Mouse (Mus musculus) intestine, embryonic 15.5 days (tissue): Measurements from ENCODE around the gene Timm10b. TPM values are rescaled to one million over a fixed set of nuclear protein-coding genes. Genes with fewer than 3 reads are reported as not detected.
A peak's percentile ranks its signal among the peaks of the same experiment; 100 is the strongest.

Experiments
- ATAC-seq: fragments of 200-750 bp; cut with Nextera tagmentation; 2 replicates; pipeline ENCODE4 v1.8.0; 2017; ENCODE audit warnings: moderate TSS enrichment, moderate library complexity
- H3K27ac ChIP-seq: fragments of 300-500 bp; sonication (generic); 2 replicates; pipeline ENCODE4 v1.5.1; 2015; ENCODE audit warnings: mild to moderate bottlenecking, inconsistent platforms
- H3K27me3 ChIP-seq: fragments of 300-500 bp; sonication (generic); replicated peaks from 2 replicates; pipeline ENCODE4 v1.6.1; 2015; ENCODE audit warnings: inconsistent platforms
- H3K36me3 ChIP-seq: fragments of 300-500 bp; sonication (generic); 2 replicates; pipeline ENCODE4 v1.6.1; 2015; ENCODE audit warnings: inconsistent platforms
- H3K4me1 ChIP-seq: fragments of 300-500 bp; sonication (generic); replicated peaks from 2 replicates; pipeline ENCODE4 v1.6.1; 2015; ENCODE audit warnings: inconsistent platforms
- H3K4me2 ChIP-seq: fragments of 300-500 bp; sonication (generic); replicated peaks from 2 replicates; pipeline ENCODE4 v1.6.1; 2015; ENCODE audit warnings: mild to moderate bottlenecking, inconsistent platforms
- H3K4me3 ChIP-seq: fragments of 300-500 bp; sonication (generic); replicated peaks from 2 replicates; pipeline ENCODE4 v1.5.1; 2015; ENCODE audit warnings: inconsistent platforms
- H3K9ac ChIP-seq: fragments of 300-500 bp; sonication (generic); 2 replicates; pipeline ENCODE4 v1.6.1; 2015; ENCODE audit warnings: inconsistent platforms
- H3K9me3 ChIP-seq: fragments of 300-500 bp; sonication (generic); 2 replicates; pipeline ENCODE4 v1.6.1; 2016; ENCODE audit warnings: inconsistent platforms
- WGBS: fragments of 180-500 bp; shearing (Covaris S2); methylation state at CpG from one replicate; pipeline ENCODE4 v1.1.7; 2015; 5-methylcytosine and 5-hydroxymethylcytosine counted together
- polyA plus RNA-seq: library from polyadenylated mRNA; unstranded; fragments of >200 nt; fragmentation: Nextera tagmentation; extraction: Ambion mirVana; gene quantifications from 2 replicates; pipeline ENCODE4 v1.2.1, GENCODE M21; 2015

Timm10b gene
- polyA plus RNA-seq, 1 experiment from 2014 or later, result 203 TPM

DNA sequence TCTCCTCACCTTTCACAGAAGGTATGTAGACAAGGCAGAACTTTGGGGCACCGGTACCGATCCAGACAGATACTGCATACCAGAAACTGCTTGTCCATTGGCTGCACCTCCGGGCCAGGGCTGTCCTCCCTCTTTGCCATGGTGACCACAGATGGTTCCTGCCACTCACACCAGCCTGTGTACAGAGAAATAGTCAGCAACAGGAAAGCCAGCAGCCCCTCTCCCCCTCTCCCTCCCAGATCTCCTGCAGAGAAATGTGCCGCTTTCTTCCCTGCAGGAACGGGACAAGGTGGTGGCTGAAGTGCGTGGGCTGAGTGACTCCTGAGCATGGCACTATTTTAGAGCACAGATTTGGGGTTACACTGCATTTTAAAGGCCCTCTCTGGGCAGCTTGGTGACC, 14.5 kb upstream of the Timm10b start:
- H3K27me3 ChIP-seq, result no peaks in the 10 kb centered on the region
- H3K9ac ChIP-seq, result no peak overlapping the region
- no peaks in the 10 kb centered on the region for H3K9me3 ChIP-seq
- H3K4me1 ChIP-seq, result peaks cover 13% of the 10 kb centered on the region; the same call in 1 of the 2 replicates
- no peak overlapping the region for H3K4me3 ChIP-seq
- peaks cover 8% of the 10 kb centered on the region; the same call in 1 of the 2 replicates for H3K36me3 ChIP-seq
- H3K27ac ChIP-seq, result no peak overlapping the region
- ATAC-seq, result no peak
- H3K4me2 ChIP-seq, result no peak overlapping the region
- 80% methylated on average over 6 of the region's 6 CpGs for WGBS

DNA sequence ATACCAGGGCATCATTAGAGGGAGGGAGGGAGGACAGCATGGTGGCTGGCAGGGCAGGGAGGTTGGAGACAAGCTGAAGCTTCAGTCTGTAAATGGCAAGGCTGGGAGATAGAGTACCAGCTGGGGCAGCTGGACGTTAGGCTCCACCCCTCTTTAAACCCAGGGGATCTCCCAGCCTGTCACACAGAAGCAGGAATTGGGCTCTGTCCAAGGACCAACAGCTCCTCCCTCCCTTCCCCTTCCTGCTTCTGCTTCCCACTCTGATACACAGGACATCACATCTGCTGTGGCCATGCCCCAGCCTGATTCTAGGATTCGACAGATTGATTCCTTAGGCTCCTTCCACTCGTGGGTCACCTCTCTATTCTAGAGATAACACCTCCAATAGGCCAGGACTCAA, 11.2 kb upstream of the Timm10b start:
- Histone ChIP-seq H3K36me3 (peaks cover 8% of the 10 kb centered on the region; the same call in 1 of the 2 replicates), H3K27me3 (no peaks in the 10 kb centered on the region), H3K27ac (no peak overlapping the region), H3K4me1 (peaks cover 18% of the 10 kb centered on the region), H3K4me2 (no peak overlapping the region), H3K9me3 (no peaks in the 10 kb centered on the region), H3K9ac (no peak overlapping the region), H3K4me3 (no peak overlapping the region)
- peak; percentile 16; the same call in 1 of the 2 replicates for ATAC-seq
- WGBS, result 18% methylated on average over 3 of the region's 3 CpGs

GRCm38 (mm10) chr7:105632551-105632972, 7.3 kb upstream of the Timm10b start:
- H3K4me3 ChIP-seq, result peak overlapping the region; percentile 89
- ATAC-seq, result no peak; the same call in 1 of the 2 replicates
- H3K4me2 ChIP-seq, result peak overlapping the region; percentile 91
- peaks cover 10% of the 10 kb centered on the region for H3K36me3 ChIP-seq
- H3K27me3 ChIP-seq, result no peaks in the 10 kb centered on the region
- WGBS, result 17% methylated on average over 4 of the region's 4 CpGs
- H3K9me3 ChIP-seq, result no peaks in the 10 kb centered on the region
- H3K27ac ChIP-seq, result no peak overlapping the region
- H3K9ac ChIP-seq, result peak overlapping the region; percentile 78
- peaks cover 18% of the 10 kb centered on the region for H3K4me1 ChIP-seq

DNA sequence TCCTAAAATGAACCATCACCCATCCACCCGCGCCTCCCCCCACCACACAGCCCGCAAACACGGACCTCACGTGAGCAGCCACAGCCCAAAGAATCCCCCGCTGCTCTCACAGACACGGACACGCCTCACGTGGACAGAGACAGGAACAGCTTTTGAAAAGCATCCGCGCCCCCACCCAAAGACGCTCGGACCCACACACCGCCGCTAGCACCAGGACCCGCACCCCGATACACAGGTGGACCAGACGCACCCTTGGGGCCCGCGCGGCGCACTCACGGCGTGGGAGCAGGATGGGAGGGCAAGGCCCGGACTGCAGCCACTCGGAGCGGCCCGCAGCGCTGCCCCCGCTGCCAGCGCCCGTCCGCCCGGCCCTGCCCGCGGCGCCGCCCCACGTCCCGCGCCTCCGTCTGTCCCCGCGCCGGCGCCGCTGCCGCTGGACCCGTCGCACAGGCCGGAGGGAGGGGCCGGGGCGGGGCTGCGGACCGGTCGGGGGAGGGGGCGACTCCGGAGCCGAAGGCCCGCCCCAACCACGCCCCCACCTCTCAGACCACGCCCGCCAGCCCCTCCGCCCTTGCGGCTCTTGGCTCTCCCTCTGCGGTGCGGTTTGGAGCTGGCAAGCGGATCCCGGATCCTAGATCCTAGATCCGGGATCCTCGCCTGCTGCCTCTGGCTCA, 6.6 kb upstream of the Timm10b start, which contains the start of gene Trim3:
TSS of gene Trim3 (minus strand) at position 445 of the 674 bp plus-strand sequence.
- H3K27ac ChIP-seq, result peak within 1 kb of the TSS; percentile 62
- H3K9ac ChIP-seq, result peak within 1 kb of the TSS; percentile 78
- no peaks in the 10 kb centered on the region for H3K9me3 ChIP-seq
- under 1% methylated on average over 51 of the region's 71 CpGs for WGBS
- peak; percentile 95 for ATAC-seq
- H3K4me1 ChIP-seq, result peaks cover 17% of the 10 kb centered on the region
- H3K4me2 ChIP-seq, result peak within 1 kb of the TSS; percentile 91
- H3K4me3 ChIP-seq, result peak within 1 kb of the TSS; percentile 89
- H3K27me3 ChIP-seq, result no peaks in the 10 kb centered on the region
- peaks cover 15% of the 10 kb centered on the region for H3K36me3 ChIP-seq

DNA sequence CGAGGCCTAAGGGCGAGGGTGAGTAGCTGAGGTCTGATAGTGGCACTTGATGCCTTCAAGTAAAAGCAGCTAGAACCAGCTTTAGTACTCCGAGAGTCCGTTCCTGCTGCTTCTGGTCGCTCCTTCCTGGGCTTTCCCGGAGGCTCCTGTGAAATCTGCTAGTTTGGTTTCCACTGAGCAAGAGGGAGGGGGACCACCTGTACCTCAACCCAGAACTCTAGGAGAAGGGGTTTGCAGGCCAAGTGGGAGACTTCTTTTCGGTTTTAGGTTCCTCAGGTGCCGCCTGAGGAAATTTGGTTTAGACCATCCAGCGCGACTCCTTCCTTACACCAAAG, 6.1 kb upstream of the Timm10b start:
- 4% methylated on average over 10 of the region's 10 CpGs for WGBS
- Histone ChIP-seq H3K4me2 (peak overlapping the region; percentile 91), H3K9ac (peak overlapping the region; percentile 78), H3K9me3 (no peaks in the 10 kb centered on the region), H3K4me3 (peak overlapping the region; percentile 89), H3K36me3 (peaks cover 15% of the 10 kb centered on the region), H3K27ac (peak overlapping the region; percentile 60; the same call in 1 of the 2 replicates), H3K27me3 (no peaks in the 10 kb centered on the region), H3K4me1 (peaks cover 15% of the 10 kb centered on the region)
- no peak for ATAC-seq

DNA sequence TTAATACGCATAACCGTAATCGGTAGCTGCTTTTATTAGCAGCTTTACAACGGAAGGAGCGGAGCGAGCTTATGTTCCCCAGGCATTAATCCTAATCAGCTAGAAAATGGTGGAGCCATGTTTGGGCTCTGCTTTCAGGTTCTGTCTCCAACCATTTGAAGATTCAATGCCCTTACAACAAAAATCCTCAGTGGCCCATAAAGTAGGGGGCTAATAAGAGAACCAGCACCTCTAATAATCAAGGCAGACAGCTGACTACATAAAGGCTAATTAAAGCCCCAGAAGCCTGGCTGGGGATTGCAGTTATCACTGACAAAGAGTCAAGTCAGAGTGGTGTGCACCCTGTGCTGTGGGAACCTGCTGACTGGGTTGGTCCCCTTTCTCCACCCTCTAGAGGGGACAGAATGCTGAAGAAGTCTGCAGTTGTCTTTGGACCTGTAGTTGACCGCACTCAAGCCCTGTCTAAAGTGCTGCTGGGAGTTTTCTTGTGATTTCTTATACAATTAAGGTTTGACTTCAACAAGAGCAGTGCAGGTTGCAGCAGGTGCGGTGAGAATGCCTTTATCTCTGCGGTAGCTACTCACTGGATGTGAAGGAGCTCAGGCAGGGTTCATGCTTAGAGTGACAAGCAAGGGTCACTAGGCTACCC, 5.5 kb upstream of the Timm10b start:
- Histone ChIP-seq H3K4me3 (no peak overlapping the region), H3K27me3 (no peaks in the 10 kb centered on the region), H3K4me2 (peak overlapping the region; percentile 91), H3K36me3 (peaks cover 15% of the 10 kb centered on the region), H3K9ac (peak overlapping the region; percentile 78; the same call in 1 of the 2 replicates), H3K9me3 (no peaks in the 10 kb centered on the region), H3K27ac (no peak overlapping the region; the same call in 1 of the 2 replicates), H3K4me1 (peaks cover 15% of the 10 kb centered on the region)
- WGBS, result 46% methylated on average over 9 of the region's 9 CpGs
- ATAC-seq, result no peak

DNA sequence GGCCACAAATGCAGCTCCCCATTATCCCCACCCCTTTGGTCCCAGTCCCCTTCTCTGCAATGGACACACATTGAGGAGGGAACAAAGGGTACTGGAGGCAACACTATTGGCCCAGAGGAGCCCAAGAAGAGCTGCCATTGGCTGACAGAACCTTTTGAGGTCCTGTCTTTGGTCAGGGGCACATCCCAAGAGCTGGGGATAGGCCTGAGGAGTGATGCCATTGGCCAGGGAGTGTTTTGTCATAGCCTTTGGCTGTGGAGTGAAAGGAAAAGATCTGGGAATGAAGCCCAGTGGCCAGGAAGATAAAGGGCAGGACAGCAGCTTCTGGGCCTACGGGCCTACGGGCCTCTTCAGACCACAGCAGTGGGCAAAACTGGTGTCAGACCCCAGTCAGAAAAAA, 4.1 kb upstream of the Timm10b start:
- Histone ChIP-seq H3K9me3 (no peaks in the 10 kb centered on the region), H3K9ac (no peak overlapping the region), H3K4me3 (no peak overlapping the region), H3K4me1 (peaks cover 16% of the 10 kb centered on the region), H3K27me3 (no peaks in the 10 kb centered on the region), H3K4me2 (no peak overlapping the region), H3K36me3 (peaks cover 15% of the 10 kb centered on the region), H3K27ac (no peak overlapping the region)
- no peak for ATAC-seq
- WGBS, result 94% methylated on average over 2 of the region's 2 CpGs

DNA sequence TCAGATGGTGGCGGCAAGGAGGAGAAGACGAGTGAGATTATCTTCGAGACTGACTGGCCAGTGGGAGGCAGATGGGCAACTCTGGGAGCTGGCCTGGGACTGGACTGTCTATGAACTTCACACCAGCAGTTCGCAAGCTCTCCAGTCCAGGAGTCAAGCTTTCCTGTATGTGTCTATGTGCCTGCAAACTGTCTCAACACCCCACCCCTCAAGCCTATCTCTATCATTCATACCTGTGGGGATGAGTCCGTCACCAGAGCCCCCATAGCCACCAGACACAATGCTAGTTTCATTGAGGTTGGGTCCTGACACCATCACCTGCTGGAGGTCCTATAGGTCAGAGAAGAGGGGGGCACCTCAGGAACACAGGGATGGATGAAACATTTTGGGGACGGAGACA, 1.1 kb upstream of the Timm10b start:
- Histone ChIP-seq H3K9ac (no peak overlapping the region), H3K4me1 (peaks cover 19% of the 10 kb centered on the region), H3K27me3 (no peaks in the 10 kb centered on the region), H3K4me2 (peak overlapping the region; percentile 91; the same call in 1 of the 2 replicates), H3K4me3 (no peak overlapping the region), H3K27ac (no peak overlapping the region), H3K9me3 (no peaks in the 10 kb centered on the region), H3K36me3 (peaks cover 15% of the 10 kb centered on the region)
- WGBS, result 90% methylated on average over 6 of the region's 6 CpGs
- ATAC-seq, result no peak

- 69% methylated on average over 9 of the region's 9 CpGs for WGBS
- H3K9me3 ChIP-seq, result no peaks in the 10 kb centered on the region
- H3K27ac ChIP-seq, result no peak overlapping the region
- peak overlapping the region; percentile 70 for H3K4me3 ChIP-seq
- H3K4me1 ChIP-seq, result peaks cover 19% of the 10 kb centered on the region
- peaks cover 15% of the 10 kb centered on the region for H3K36me3 ChIP-seq
- no peaks in the 10 kb centered on the region for H3K27me3 ChIP-seq
- H3K9ac ChIP-seq, result peak overlapping the region; percentile 83
- no peak for ATAC-seq
- peak overlapping the region; percentile 91 for H3K4me2 ChIP-seq
Measured at GRCm38 (mm10) chr7:105639304-105639703, 552 bp upstream of the Timm10b start.

GRCm38 (mm10) chr7:105640233-105640893, 507 bp downstream of the Timm10b start, which contains the start of the genes Arfip2 and Gm45799:
Gene Arfip2 (minus strand): TSS chr7:105640416.
Gene Gm45799 (plus strand): TSS chr7:105640552.
- H3K27me3 ChIP-seq, result no peaks in the 10 kb centered on the region
- peaks cover 19% of the 10 kb centered on the region for H3K4me1 ChIP-seq
- H3K4me2 ChIP-seq, result peak within 1 kb of the TSS; percentile 91
- peak; percentile 97 for ATAC-seq
- peaks cover 15% of the 10 kb centered on the region for H3K36me3 ChIP-seq
- no peaks in the 10 kb centered on the region for H3K9me3 ChIP-seq
- peak within 1 kb of the TSS; percentile 89 for H3K27ac ChIP-seq
- peak within 1 kb of the TSS; percentile 70 for H3K4me3 ChIP-seq
- peak within 1 kb of the TSS; percentile 83 for H3K9ac ChIP-seq
- WGBS, result under 1% methylated on average over 45 of the region's 45 CpGs

DNA sequence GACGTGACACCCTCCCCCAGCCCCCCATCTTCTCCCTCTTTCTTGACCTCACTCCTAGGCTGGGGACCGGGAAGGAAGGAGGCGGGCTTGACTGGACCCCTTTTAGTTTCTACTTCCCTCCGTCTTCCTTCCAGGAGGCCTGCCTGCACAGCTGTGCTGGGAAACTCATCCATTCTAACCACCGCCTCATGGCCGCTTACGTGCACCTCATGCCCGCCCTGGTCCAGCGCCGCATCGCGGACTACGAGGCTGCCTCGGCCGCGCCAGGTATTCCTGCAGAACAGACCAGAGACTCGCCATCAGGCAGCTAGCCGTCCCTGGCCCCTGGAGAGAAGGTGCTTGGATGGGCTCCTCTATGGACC, 1.0 kb downstream of the Timm10b start:
- H3K27ac ChIP-seq, result peak overlapping the region; percentile 89
- peaks cover 19% of the 10 kb centered on the region for H3K4me1 ChIP-seq
- H3K4me2 ChIP-seq, result peak overlapping the region; percentile 91
- peaks cover 11% of the 10 kb centered on the region for H3K36me3 ChIP-seq
- peak; percentile 37 for ATAC-seq
- 0% methylated on average over 18 of the region's 18 CpGs for WGBS
- no peaks in the 10 kb centered on the region for H3K9me3 ChIP-seq
- no peaks in the 10 kb centered on the region for H3K27me3 ChIP-seq
- peak overlapping the region; percentile 70 for H3K4me3 ChIP-seq
- peak overlapping the region; percentile 83 for H3K9ac ChIP-seq

DNA sequence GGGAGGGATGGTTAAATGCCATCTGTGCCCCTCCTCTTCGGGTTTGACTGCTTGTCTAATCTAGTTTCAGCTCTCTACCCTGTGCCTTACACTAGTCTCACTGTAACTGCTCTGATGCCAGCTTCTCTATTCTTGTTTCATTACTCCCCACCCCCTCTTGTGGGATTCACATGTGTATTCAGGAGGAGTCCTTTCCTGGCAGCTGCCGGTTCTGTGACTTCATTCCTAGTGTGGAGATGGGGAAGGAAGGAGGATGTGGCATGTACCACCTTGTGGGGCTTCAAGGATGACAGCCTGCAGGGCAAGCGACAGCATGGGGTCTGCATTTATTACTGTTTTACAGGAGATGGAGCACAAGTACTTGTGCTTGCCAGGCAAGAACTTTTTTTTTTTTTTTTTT, 2.1 kb downstream of the Timm10b start:
- no peaks in the 10 kb centered on the region for H3K9me3 ChIP-seq
- 0 out of 2 replicates have a peak overlapping the region, but pooled peaks have one; percentile 70 for H3K4me3 ChIP-seq
- peaks cover 6% of the 10 kb centered on the region for H3K36me3 ChIP-seq
- no peak overlapping the region for H3K9ac ChIP-seq
- H3K27me3 ChIP-seq, result no peaks in the 10 kb centered on the region
- H3K4me1 ChIP-seq, result peaks cover 19% of the 10 kb centered on the region
- H3K27ac ChIP-seq, result 0 out of 2 replicates have a peak overlapping the region, but pooled peaks have one; percentile 1
- 71% methylated on average over 3 of the region's 3 CpGs for WGBS
- H3K4me2 ChIP-seq, result 0 out of 2 replicates have a peak overlapping the region, but pooled peaks have one; percentile 91
- no peak for ATAC-seq
